19 mouse cellular contexts compared by ENCODE assay signal in genomic region chr17:71145248-71145961, GRCm38 (mm10). TPM values are rescaled to one million over a fixed set of nuclear protein-coding genes. Genes with fewer than 3 reads are reported as not detected.
A peak's percentile ranks its signal among the peaks of the same experiment; 100 is the strongest.
DNase-seq lines count a peak whose midpoint lies in the region; ATAC-seq and TF ChIP-seq lines count a peak whose summit lies in the region.
"Had no signal": no experiment of that assay in that cellular context is flagged by ENCODE, and none has a peak within 500 bp of the region (broad histone marks: within the 10 kb centered on the region; RNA-seq: fewer than 3 reads in every experiment).

No protein-coding gene starts in this region.

- TF ChIP-seq CTCF in liver, embryonic 14.5 days (IDR thresholded peaks at IDR 0.05; ENCODE audit: low read depth), result no peak

- intact Hi-C loops in gastrocnemius, postnatal 14 days (cut with DNase I; ENCODE audit: low total_unique reads), result no loop called here

- no peak overlapping the region for H3K9ac ChIP-seq in kidney, embryonic 16.5 days (replicated peaks; ENCODE audit: low read length)
- H3K9ac ChIP-seq in liver, embryonic 14.5 days (replicated peaks), result 0 out of 2 replicates have a peak overlapping the region, but pooled peaks have one; percentile 28
- H3K9ac ChIP-seq: forebrain, embryonic 13.5 days; heart, embryonic 15.5 days; hindbrain, embryonic 14.5 days; limb, embryonic 13.5 days; lung, embryonic 14.5 days had no signal

- no peaks in the 10 kb centered on the region for H3K36me3 ChIP-seq in kidney, embryonic 16.5 days (ENCODE audit: insufficient read depth, low read length)
- H3K36me3 ChIP-seq in limb, embryonic 10.5 days, result no peaks in the 10 kb centered on the region
- no peaks in the 10 kb centered on the region for H3K36me3 ChIP-seq in liver, embryonic 14.5 days (replicated peaks; ENCODE audit: control insufficient read depth, insufficient read depth, low read depth)
- H3K36me3 ChIP-seq: heart, embryonic 15.5 days; limb, embryonic 13.5 days had no signal

- no peaks in the 10 kb centered on the region for H3K4me1 ChIP-seq in kidney, embryonic 16.5 days (ENCODE audit: insufficient read depth, low read length)
- H3K4me1 ChIP-seq in limb, embryonic 10.5 days, result no peaks in the 10 kb centered on the region
- H3K4me1 ChIP-seq in liver, embryonic 14.5 days (replicated peaks; ENCODE audit: control insufficient read depth in 2 of 2, insufficient read depth in 2 of 2, low read length in 1 of 2), result peaks cover 10 to 27% of the 10 kb centered on the region in 2 experiments
- H3K4me1 ChIP-seq: forebrain, embryonic 13.5 days; heart, embryonic 15.5 days; limb, embryonic 13.5 days had no signal

- H3K27ac ChIP-seq in kidney, embryonic 16.5 days (ENCODE audit: low read length), result no peak overlapping the region
- no peak overlapping the region for H3K27ac ChIP-seq in limb, embryonic 10.5 days
- peak overlapping the region; percentile 54 for H3K27ac ChIP-seq in liver, embryonic 14.5 days
- H3K27ac ChIP-seq: forebrain, embryonic 13.5 days; heart, embryonic 15.5 days; hindbrain, embryonic 14.5 days; limb, embryonic 13.5 days had no signal

- no peak overlapping the region for H3K4me2 ChIP-seq in kidney, embryonic 16.5 days (replicated peaks; ENCODE audit: low read depth, low read length)
- peak overlapping the region; percentile 37 for H3K4me2 ChIP-seq in liver, embryonic 14.5 days (ENCODE audit: low read depth)
- H3K4me2 ChIP-seq: forebrain, embryonic 13.5 days; heart, embryonic 15.5 days; hindbrain, embryonic 14.5 days; limb, embryonic 13.5 days; lung, embryonic 14.5 days had no signal

- H3K4me3 ChIP-seq in kidney, embryonic 16.5 days (ENCODE audit: low read length), result no peak overlapping the region
- no peak overlapping the region for H3K4me3 ChIP-seq in limb, embryonic 10.5 days
- no peak overlapping the region for H3K4me3 ChIP-seq in liver, embryonic 14.5 days (ENCODE audit: insufficient read depth in 1 of 2, low read depth in 2 of 2, low read length in 2 of 2)
- H3K4me3 ChIP-seq: forebrain, embryonic 13.5 days; heart, embryonic 15.5 days; limb, embryonic 13.5 days had no signal

- peak; percentile 88 for TF ChIP-seq EP300 in liver, embryonic 14.5 days (IDR thresholded peaks at IDR 0.05; ENCODE audit: low read depth)

- no peaks in the 10 kb centered on the region for H3K9me3 ChIP-seq in kidney, embryonic 16.5 days (ENCODE audit: low read length)
- H3K9me3 ChIP-seq in limb, embryonic 10.5 days (replicated peaks), result no peaks in the 10 kb centered on the region
- no peaks in the 10 kb centered on the region for H3K9me3 ChIP-seq in liver, embryonic 14.5 days (ENCODE audit: control insufficient read depth, low read length)
- H3K9me3 ChIP-seq: forebrain, embryonic 13.5 days; heart, embryonic 15.5 days; limb, embryonic 13.5 days had no signal

- no peak for ATAC-seq in kidney, embryonic 16.5 days (ENCODE audit: low FRiP score, low TSS enrichment)
- ATAC-seq in liver, embryonic 14.5 days (ENCODE audit: insufficient read depth), result peak; percentile 91
- ATAC-seq: forebrain, embryonic 13.5 days; inflammation-experienced regulatory T-cells, adult 6 months had no signal

- no peaks in the 10 kb centered on the region for H3K27me3 ChIP-seq in kidney, embryonic 16.5 days (ENCODE audit: insufficient read depth, low read length)
- H3K27me3 ChIP-seq in limb, embryonic 10.5 days (ENCODE audit: low read depth, poor library complexity, severe bottlenecking), result no peaks in the 10 kb centered on the region
- H3K27me3 ChIP-seq in liver, embryonic 14.5 days (ENCODE audit: control insufficient read depth, insufficient read depth, low read length), result no peaks in the 10 kb centered on the region
- H3K27me3 ChIP-seq: forebrain, embryonic 13.5 days; heart, embryonic 15.5 days; limb, embryonic 13.5 days had no signal

- peak; percentile 0 for DNase-seq in kidney, postnatal 10 days
- DNase-seq in limb, embryonic 10.5 days (ENCODE audit: low spot score), result peak; percentile 6
- DNase-seq in liver, embryonic 14.5 days (ENCODE audit: low read depth in 3 of 3, low spot score in 3 of 3), result peak; percentile 67 to 71 (median 68)
- no peak for DNase-seq in cerebellum, adult 8-10 months
- DNase-seq in cerebellum, adult 9-11 months, result no peak
- no peak for DNase-seq in gastrocnemius, postnatal 14 days
- DNase-seq: adrenal gland, postnatal 10 days; cerebellum, postnatal 10 days; heart, postnatal 36 days; kidney, adult 2 months; kidney, postnatal 14 days; lung, embryonic 14.5 days; thymus, postnatal 25 days had no signal

- WGBS in kidney, embryonic 16.5 days, result 85% methylated on average over 1 of the region's 1 CpGs
- WGBS in limb, embryonic 10.5 days, result 88% methylated on average over 1 of the region's 1 CpGs
- WGBS in liver, embryonic 14.5 days (ENCODE audit: insufficient replicate concordance), result 56% methylated on average over 1 of the region's 1 CpGs

RNA-seq across cellular contexts. Expression of gene Lpin2, which starts 37.0 kb away (rescaled TPM):
- polyA plus RNA-seq in kidney, embryonic 16.5 days (2015; fragmentation: Nextera tagmentation; extraction: Ambion mirVana), result 65.8 and 78.4 TPM in 2 replicates
- polyA plus RNA-seq in limb, embryonic 10.5 days (2016; fragmentation: Nextera tagmentation; extraction: Ambion mirVana), result 40.0 and 51.8 TPM in 2 replicates
- polyA plus RNA-seq in liver, embryonic 14.5 days (2012; rRNA removed), result 19.5 and 28.6 TPM in 2 replicates
- 31.1 and 31.6 TPM in 2 replicates for polyA plus RNA-seq in liver, embryonic 14.5 days (2014; fragmentation: Nextera tagmentation; extraction: Ambion mirVana)
- 1 to 10 TPM; 6.1 to 6.3 TPM for total RNA-seq in gastrocnemius, postnatal 14 days (2021)

Comparison
In these comparisons a context has a peak if more than half of its experiments do, and no peak if none do; other contexts are left out.
1. DNase-seq: peak in kidney, postnatal 10 days (single experiment), limb, embryonic 10.5 days (single experiment) and liver, embryonic 14.5 days (3 of 3); none in cerebellum, adult 8-10 months (single experiment), cerebellum, adult 9-11 months (single experiment) and gastrocnemius, postnatal 14 days (single experiment).